Mouse (Mus musculus) liver, embryonic 14.5 days (tissue): Measurements from ENCODE around the gene Bcl7b. TPM values are rescaled to one million over a fixed set of nuclear protein-coding genes. Genes with fewer than 3 reads are reported as not detected.

Experiments
- ATAC-seq: fragments of 200-750 bp; cut with Nextera tagmentation; 2 replicates; pipeline ENCODE4 v1.8.0; 2017; ENCODE audit warnings: moderate number of reproducible peaks, mild to moderate bottlenecking, moderate library complexity; ENCODE audit not compliant: insufficient read depth
- DNase-seq, 3 experiments: peaks; one replicate each; pipeline ENCODE4 v3.0.0-alpha.2; 2012 to 2013; ENCODE audit warnings: low read depth in 3 of 3, low spot score in 3 of 3
- H3K27ac ChIP-seq: fragments of 300-500 bp; sonication (generic); 2 replicates; pipeline ENCODE4 v1.5.1; 2014; ENCODE audit warnings: moderate library complexity, mild to moderate bottlenecking, control low read depth, inconsistent platforms
- H3K27me3 ChIP-seq: fragments of 300-500 bp; sonication (generic); 2 replicates; pipeline ENCODE4 v1.6.1; 2014; ENCODE audit warnings: mild to moderate bottlenecking, low read length, moderate library complexity; ENCODE audit not compliant: control insufficient read depth, insufficient read depth
- H3K36me3 ChIP-seq: fragments of 300-500 bp; sonication (generic); replicated peaks from 2 replicates; pipeline ENCODE4 v1.6.1; 2014; ENCODE audit warnings: low read depth; ENCODE audit not compliant: control insufficient read depth, insufficient read depth
- H3K4me1 ChIP-seq, 2 experiments: fragments of 200-500 bp in 1 of 2; fragments of 300-500 bp in 1 of 2; sonication (generic) in 1 of 2; replicated peaks; 2 replicates each; pipeline ENCODE4 v1.6.1; 2012 to 2014; ENCODE audit warnings: antibody characterized with exemption in 1 of 2, inconsistent platforms in 1 of 2, low read length in 1 of 2; ENCODE audit not compliant: control insufficient read depth in 2 of 2, insufficient read depth in 2 of 2
- H3K4me2 ChIP-seq: fragments of 300-500 bp; sonication (generic); 2 replicates; pipeline ENCODE4 v1.6.1; 2014; ENCODE audit warnings: low read depth, mild to moderate bottlenecking, control low read depth, moderate library complexity
- H3K4me3 ChIP-seq, 2 experiments: fragments of 200-500 bp in 1 of 2; fragments of 300-500 bp in 1 of 2; sonication (generic) in 1 of 2; 2 replicates each; pipeline ENCODE4 v1.5.1; 2012 to 2014; ENCODE audit warnings: low read depth in 2 of 2, low read length in 2 of 2, mild to moderate bottlenecking in 2 of 2, control low read depth in 1 of 2, inconsistent platforms in 1 of 2, moderate library complexity in 1 of 2; ENCODE audit not compliant: insufficient read depth in 1 of 2
- H3K9ac ChIP-seq: fragments of 300-500 bp; sonication (generic); replicated peaks from 2 replicates; pipeline ENCODE4 v1.6.1; 2014; ENCODE audit warnings: mild to moderate bottlenecking, control low read depth, moderate library complexity
- H3K9me3 ChIP-seq: fragments of 300-500 bp; sonication (generic); 2 replicates; pipeline ENCODE4 v1.6.1; 2016; ENCODE audit warnings: low read length, mixed read lengths; ENCODE audit not compliant: control insufficient read depth
- CTCF ChIP-seq: IDR thresholded peaks from 2 replicates; pipeline ENCODE4 v1.5.1; 2016; ENCODE audit warnings: antibody characterized with exemption, low read depth, control low read depth
- EP300 ChIP-seq: IDR thresholded peaks from 2 replicates; pipeline ENCODE4 v1.6.1; 2016; ENCODE audit warnings: antibody characterized with exemption, low read depth
- WGBS: fragments of 180-500 bp; shearing (Covaris S2); extraction: QIAGEN DNeasy Blood & Tissue Kit; methylation state at CpG from one replicate; pipeline ENCODE4 v1.1.7; 2014; ENCODE audit not compliant: insufficient replicate concordance; 5-methylcytosine and 5-hydroxymethylcytosine counted together
- polyA plus RNA-seq, 2 experiments: library from polyadenylated mRNA; depleted of rRNA in 1 of 2; stranded (reverse) in 1 of 2; unstranded in 1 of 2; fragments of >200 nt; fragmentation: Nextera tagmentation in 1 of 2; extraction: Ambion mirVana in 1 of 2; gene quantifications; 2 replicates each; pipeline versions ENCODE4 v1.2.1 to v1.2.3; 2012 to 2014

The Bcl7b gene
- polyA plus RNA-seq, 2 experiments: 10.0 to 25.6 TPM

DNA sequence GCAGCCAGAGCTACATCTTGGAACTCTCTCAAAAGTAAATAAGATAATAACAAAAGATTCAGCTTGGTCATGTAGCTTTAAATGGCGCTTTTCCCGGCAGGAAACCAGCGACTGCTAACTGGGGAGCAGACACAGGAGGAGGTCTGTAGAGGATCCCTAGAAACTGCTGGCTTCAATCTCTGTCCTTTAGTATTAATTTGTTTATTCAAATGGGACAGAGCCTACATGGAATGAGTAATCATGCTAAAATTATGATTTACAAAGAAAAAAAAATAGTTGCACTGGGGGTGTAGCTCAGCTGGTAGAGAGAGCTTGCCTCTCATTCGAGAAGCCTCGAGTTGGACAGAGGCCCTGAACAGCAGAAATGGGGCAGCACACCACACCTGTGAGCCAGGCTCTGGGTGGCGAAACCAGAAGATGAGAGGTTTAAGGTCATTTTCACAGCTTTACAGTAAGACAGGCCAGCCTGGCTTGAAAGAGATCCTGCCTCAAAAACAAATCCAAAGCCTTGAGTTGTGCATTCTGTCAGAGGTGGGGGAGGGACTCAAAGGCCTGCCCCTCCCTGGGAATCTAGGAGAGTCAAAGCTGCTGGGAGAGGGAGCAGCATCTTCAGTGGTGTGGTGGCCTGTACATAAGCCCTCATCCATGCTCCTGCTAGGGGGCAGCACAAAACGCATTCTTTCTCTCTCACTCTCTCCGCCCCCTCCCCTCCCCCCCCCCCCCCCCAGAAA is 15.2 kb downstream of the Bcl7b start:
- peak; percentile 23 for TF ChIP-seq CTCF
- TF ChIP-seq EP300: no peak
- no peak overlapping the region for H3K27ac ChIP-seq
- H3K36me3 ChIP-seq: peaks cover 27% of the 10 kb centered on the region
- H3K4me1 ChIP-seq: peaks cover 6% of the 10 kb centered on the region in 2 experiments
- H3K9me3 ChIP-seq: no peaks in the 10 kb centered on the region
- DNase-seq (no peak), ATAC-seq (no peak)
- no peak overlapping the region for H3K4me2 ChIP-seq
- WGBS: 52% methylated on average over 8 of the region's 8 CpGs
- H3K27me3 ChIP-seq: no peaks in the 10 kb centered on the region
- H3K9ac ChIP-seq: no peak overlapping the region
- no peak overlapping the region for H3K4me3 ChIP-seq

DNA sequence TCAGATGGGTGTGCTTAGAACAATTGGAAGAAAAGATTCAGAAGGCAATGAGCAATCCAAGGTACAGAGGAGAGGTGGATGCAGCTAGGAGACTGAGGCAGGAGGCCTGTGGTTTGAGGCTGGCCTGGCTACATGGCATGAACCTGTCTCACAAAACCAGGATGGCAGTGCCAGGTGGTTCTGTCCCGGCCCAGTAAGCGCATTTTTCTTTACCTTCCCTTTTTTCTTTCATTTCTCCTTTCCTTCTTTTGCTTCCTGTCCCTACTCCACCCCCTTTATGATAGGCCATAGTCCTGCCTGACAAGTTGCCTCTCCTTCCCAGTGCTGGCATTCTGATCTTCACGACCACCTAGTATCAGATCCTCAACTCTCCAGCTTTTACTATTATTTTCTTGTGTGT is 16.9 kb downstream of the Bcl7b start:
- no peaks in the 10 kb centered on the region for H3K9me3 ChIP-seq
- no peak overlapping the region for H3K9ac ChIP-seq
- H3K27ac ChIP-seq: no peak overlapping the region
- ATAC-seq: no peak
- DNase-seq: no peak
- no peaks in the 10 kb centered on the region for H3K27me3 ChIP-seq
- no peak overlapping the region for H3K4me2 ChIP-seq
- WGBS: 77% methylated on average over 3 of the region's 3 CpGs
- H3K4me1 ChIP-seq: peaks cover 12 to 15% of the 10 kb centered on the region in 2 experiments
- TF ChIP-seq EP300 (no peak), CTCF (no peak)
- H3K4me3 ChIP-seq: no peak overlapping the region
- H3K36me3 ChIP-seq: peaks cover 24% of the 10 kb centered on the region

DNA sequence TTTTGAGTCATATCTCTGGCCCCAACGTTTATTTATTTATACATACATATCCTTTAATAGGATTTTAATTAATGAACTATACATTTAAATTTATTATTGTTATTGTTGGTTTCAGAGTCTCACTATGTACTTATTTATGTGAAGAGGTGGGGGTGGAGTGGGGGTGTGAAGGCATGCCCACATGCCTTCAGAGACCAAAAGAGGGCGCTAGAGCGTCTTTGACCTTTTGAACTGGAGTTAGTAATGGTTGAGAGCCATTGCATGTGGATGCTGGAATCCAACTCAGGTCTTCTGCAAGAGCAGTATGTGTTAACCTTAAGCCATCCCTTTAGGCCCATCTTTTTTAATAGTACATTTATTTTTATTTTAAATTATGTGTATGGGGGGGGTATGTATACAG is 17.5 kb downstream of the Bcl7b start:
- TF ChIP-seq EP300 (no peak), CTCF (peak; percentile 70)
- peak overlapping the region; percentile 80 for H3K4me2 ChIP-seq
- peaks cover 12 to 15% of the 10 kb centered on the region in 2 experiments for H3K4me1 ChIP-seq
- WGBS: 33% methylated on average over 3 of the region's 3 CpGs
- no peaks in the 10 kb centered on the region for H3K27me3 ChIP-seq
- H3K4me3 ChIP-seq: no peak overlapping the region
- H3K9ac ChIP-seq: 0 out of 2 replicates have a peak overlapping the region, but pooled peaks have one; percentile 34
- peak overlapping the region; percentile 69; the same call in 1 of the 2 replicates for H3K27ac ChIP-seq
- DNase-seq (peak; percentile 51 to 58 (median 54)), ATAC-seq (no peak)
- H3K9me3 ChIP-seq: no peaks in the 10 kb centered on the region
- H3K36me3 ChIP-seq: peaks cover 25% of the 10 kb centered on the region

DNA sequence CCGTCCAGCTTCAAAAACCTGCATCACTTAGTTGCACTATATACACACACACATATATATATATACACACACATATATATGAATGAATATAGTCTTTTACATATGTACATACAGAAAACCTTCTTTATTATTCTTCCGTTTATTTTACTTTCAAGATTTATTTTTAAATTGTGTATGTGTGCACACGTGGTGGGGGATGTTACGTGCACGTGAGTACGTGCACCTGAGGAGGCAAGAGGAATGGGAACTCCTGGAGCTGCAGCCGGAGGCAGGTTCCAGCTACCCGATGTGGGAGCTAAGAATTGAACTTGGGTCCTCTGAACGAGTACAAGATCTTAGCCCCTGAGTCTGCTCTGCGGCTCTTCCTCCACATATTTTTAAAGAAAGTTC is 18.1 kb downstream of the Bcl7b start:
- peaks cover 12 to 15% of the 10 kb centered on the region in 2 experiments for H3K4me1 ChIP-seq

DNA sequence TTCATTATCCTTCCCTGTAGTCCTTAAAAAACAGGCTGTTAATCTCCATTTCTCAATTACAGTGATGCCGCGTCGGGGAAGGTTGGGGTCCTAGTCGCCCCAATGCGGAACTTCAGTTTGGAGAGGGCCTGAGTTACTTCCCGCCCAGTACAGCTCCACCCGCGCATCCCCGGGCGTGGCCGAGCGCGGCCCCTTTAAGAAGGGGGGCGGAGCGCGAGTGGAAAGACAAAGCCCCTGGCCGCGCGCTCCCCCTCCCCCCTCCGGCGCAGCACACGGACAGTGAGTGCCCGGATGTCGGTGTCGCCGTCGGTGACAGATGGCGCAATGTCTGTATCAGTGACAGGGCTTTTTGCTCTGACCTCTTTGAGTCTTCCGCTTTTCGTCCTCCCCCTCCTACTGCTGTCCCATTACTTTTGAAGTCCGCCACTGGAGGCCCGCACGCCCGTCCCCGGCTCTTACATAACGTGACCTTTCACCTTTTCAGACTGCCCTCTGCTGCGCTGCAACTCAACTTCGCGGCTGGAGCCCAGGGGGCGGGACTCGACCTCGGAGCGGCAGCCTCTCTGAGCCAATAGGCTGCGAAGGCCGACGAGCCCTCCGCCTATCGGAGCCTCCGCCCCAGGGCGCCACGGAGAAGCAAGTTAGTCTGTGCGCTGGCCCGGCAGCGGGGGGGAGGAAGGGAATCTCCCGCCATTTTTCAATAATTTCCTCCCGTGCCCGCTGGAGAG is 18.7 kb downstream of the Bcl7b start, which contains the start of gene Baz1b:
Gene Baz1b (plus strand): TSS at position 644 of the 728 bp plus-strand sequence.
- H3K4me3 ChIP-seq: peak within 1 kb of the TSS; percentile 87 to 89
- peak; percentile 95 for ATAC-seq
- H3K4me2 ChIP-seq: peak within 1 kb of the TSS; percentile 80
- peak within 1 kb of the TSS; percentile 86 for H3K9ac ChIP-seq
- H3K4me1 ChIP-seq: peaks cover 12 to 15% of the 10 kb centered on the region in 2 experiments
- TF ChIP-seq CTCF: no peak
- TF ChIP-seq EP300: no peak
- under 1% methylated on average over 55 of the region's 57 CpGs for WGBS
- DNase-seq: peak; percentile 95
- H3K9me3 ChIP-seq: no peaks in the 10 kb centered on the region
- H3K27ac ChIP-seq: peak within 1 kb of the TSS; percentile 87
- peaks cover 26% of the 10 kb centered on the region for H3K36me3 ChIP-seq
- H3K27me3 ChIP-seq: no peaks in the 10 kb centered on the region

More for the DNA sequence above, 18.1 kb downstream of the Bcl7b start:
- peak overlapping the region; percentile 69 for H3K27ac ChIP-seq
- no peaks in the 10 kb centered on the region for H3K27me3 ChIP-seq
- H3K9ac ChIP-seq: peak overlapping the region; percentile 61
- H3K4me3 ChIP-seq: peak overlapping the region; percentile 87 to 89
- peak overlapping the region; percentile 80 for H3K4me2 ChIP-seq
- no peak for TF ChIP-seq CTCF
- TF ChIP-seq EP300: no peak
- H3K9me3 ChIP-seq: no peaks in the 10 kb centered on the region
- peaks cover 24% of the 10 kb centered on the region for H3K36me3 ChIP-seq
- ATAC-seq (no peak), DNase-seq (no peak)
- 18% methylated on average over 10 of the region's 10 CpGs for WGBS
